Mouse (Mus musculus): ENCODE data around the gene Neurod2.

DNA sequence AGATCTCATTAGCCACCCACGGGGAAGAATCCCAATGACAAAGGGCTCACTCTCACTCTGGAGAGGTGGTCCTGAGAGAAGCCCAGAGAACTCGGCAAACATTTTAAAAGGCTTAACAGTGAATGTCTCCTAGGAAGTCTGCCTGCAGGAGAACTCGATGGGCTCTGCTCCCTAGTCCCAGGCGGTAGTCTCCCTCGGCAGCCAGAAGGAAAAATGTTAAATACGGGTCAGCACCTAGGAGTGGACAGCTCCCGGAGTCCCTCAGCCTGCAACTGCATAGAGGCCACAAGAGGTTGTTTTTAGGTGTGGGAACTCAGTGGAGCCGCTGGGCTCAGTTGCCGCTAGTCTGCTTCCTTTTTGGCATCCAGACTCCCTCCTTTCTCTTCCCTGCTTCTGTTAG is 5.5 kb downstream of the Neurod2 start:
- TF ChIP-seq CTCF (IDR thresholded peaks at IDR 0.05; ENCODE audit: borderline replicate concordance, insufficient read depth, low read depth, low read length): no peak
- TF ChIP-seq POLR2A (IDR thresholded peaks at IDR 0.05; ENCODE audit: borderline replicate concordance, insufficient read depth, low read length): no peak

Data from cerebellum, adult 2 months (tissue).